Mouse (Mus musculus) intestine, embryonic 16.5 days (tissue): ENCODE measurements around the gene Coro2b. TPM values are rescaled to one million over a fixed set of nuclear protein-coding genes. Genes with fewer than 3 reads are reported as not detected.

Experiments used
- ATAC-seq: fragments of 200-750 bp; cut with Nextera tagmentation; 2 replicates; pipeline ENCODE4 v1.8.0; 2017; ENCODE audit warnings: moderate TSS enrichment, moderate library complexity
- H3K27ac ChIP-seq: fragments of 300-500 bp; sonication (generic); 2 replicates; pipeline ENCODE4 v1.5.1; 2014; ENCODE audit warnings: mild to moderate bottlenecking, low read length
- H3K27me3 ChIP-seq: fragments of 300-500 bp; sonication (generic); replicated peaks from 2 replicates; pipeline ENCODE4 v1.6.1; 2014; ENCODE audit warnings: low read length, control low read depth, mixed read lengths; ENCODE audit not compliant: control insufficient read depth, insufficient read depth
- H3K36me3 ChIP-seq: fragments of 300-500 bp; sonication (generic); 2 replicates; pipeline ENCODE4 v1.6.1; 2014; ENCODE audit warnings: low read length, control low read depth; ENCODE audit not compliant: control insufficient read depth, insufficient read depth
- H3K4me1 ChIP-seq: fragments of 300-500 bp; sonication (generic); 2 replicates; pipeline ENCODE4 v1.6.1; 2014; ENCODE audit warnings: low read length, control low read depth, mixed read lengths; ENCODE audit not compliant: control insufficient read depth, insufficient read depth
- H3K4me2 ChIP-seq: fragments of 300-500 bp; sonication (generic); 2 replicates; pipeline ENCODE4 v1.6.1; 2014; ENCODE audit warnings: low read depth, low read length, control low read depth
- H3K4me3 ChIP-seq: fragments of 300-500 bp; sonication (generic); 2 replicates; pipeline ENCODE4 v1.5.1; 2014; ENCODE audit warnings: mild to moderate bottlenecking, low read length
- H3K9ac ChIP-seq: fragments of 300-500 bp; sonication (generic); 2 replicates; pipeline ENCODE4 v1.6.1; 2014; ENCODE audit warnings: low read depth, low read length
- H3K9me3 ChIP-seq: fragments of 300-500 bp; sonication (generic); 2 replicates; pipeline ENCODE4 v1.6.1; 2016; ENCODE audit warnings: low read length, control low read depth; ENCODE audit not compliant: control insufficient read depth
- WGBS: fragments of 180-500 bp; shearing (Covaris S2); extraction: QIAGEN DNeasy Blood & Tissue Kit; methylation state at CpG from one replicate; pipeline ENCODE4 v1.1.7; 2014; 5-methylcytosine and 5-hydroxymethylcytosine counted together
- polyA plus RNA-seq: library from polyadenylated mRNA; unstranded; fragments of >200 nt; fragmentation: Nextera tagmentation; extraction: Ambion mirVana; gene quantifications from 2 replicates; pipeline ENCODE4 v1.2.1, GENCODE M21; 2015

The Coro2b gene
- 7.0 and 8.2 TPM in 2 replicates for polyA plus RNA-seq

GRCm38 (mm10) chr9:62536655-62537631, at the start of gene Coro2b:
Gene Coro2b (minus strand): TSS chr9:62537044.
- ATAC-seq, result peak; percentile 62
- Histone ChIP-seq H3K9me3 (no peaks in the 10 kb centered on the region), H3K4me2 (peak within 1 kb of the TSS; percentile 97), H3K27ac (peak within 1 kb of the TSS; percentile 55; the same call in 1 of the 2 replicates), H3K36me3 (no peaks in the 10 kb centered on the region), H3K9ac (peak within 1 kb of the TSS; percentile 75), H3K4me3 (peak within 1 kb of the TSS; percentile 65), H3K4me1 (peaks cover 21% of the 10 kb centered on the region), H3K27me3 (peaks cover 10% of the 10 kb centered on the region)
- 2% methylated on average over 66 of the region's 74 CpGs for WGBS

GRCm38 (mm10) chr9:62577558-62577957, 40.7 kb upstream of the Coro2b start:
- Histone ChIP-seq H3K9ac (no peak overlapping the region), H3K9me3 (no peaks in the 10 kb centered on the region), H3K4me1 (no peaks in the 10 kb centered on the region), H3K27ac (no peak overlapping the region), H3K4me3 (no peak overlapping the region), H3K27me3 (no peaks in the 10 kb centered on the region), H3K4me2 (no peak overlapping the region), H3K36me3 (no peaks in the 10 kb centered on the region)
- ATAC-seq, result no peak
- WGBS, result 48% methylated on average over 1 of the region's 1 CpGs

- Histone ChIP-seq H3K4me1 (no peaks in the 10 kb centered on the region), H3K36me3 (no peaks in the 10 kb centered on the region), H3K27me3 (no peaks in the 10 kb centered on the region), H3K27ac (no peak overlapping the region), H3K4me3 (no peak overlapping the region), H3K4me2 (no peak overlapping the region), H3K9ac (no peak overlapping the region), H3K9me3 (no peaks in the 10 kb centered on the region; the same call in 1 of the 2 replicates)
- ATAC-seq, result no peak
- 87% methylated on average over 6 of the region's 6 CpGs for WGBS
Measured at GRCm38 (mm10) chr9:62569121-62569520, 32.3 kb upstream of the Coro2b start.

- no peak overlapping the region for H3K4me2 ChIP-seq
- H3K36me3 ChIP-seq, result no peaks in the 10 kb centered on the region
- WGBS, result 95% methylated on average over 1 of the region's 1 CpGs
- no peaks in the 10 kb centered on the region for H3K4me1 ChIP-seq
- H3K27me3 ChIP-seq, result no peaks in the 10 kb centered on the region
- no peaks in the 10 kb centered on the region; the same call in 1 of the 2 replicates for H3K9me3 ChIP-seq
- H3K4me3 ChIP-seq, result no peak overlapping the region
- no peak for ATAC-seq
- H3K27ac ChIP-seq, result no peak overlapping the region
- H3K9ac ChIP-seq, result no peak overlapping the region
Measured at GRCm38 (mm10) chr9:62567818-62568217, 31.0 kb upstream of the Coro2b start.

- Histone ChIP-seq H3K9me3 (no peaks in the 10 kb centered on the region), H3K27me3 (no peaks in the 10 kb centered on the region), H3K9ac (no peak overlapping the region), H3K4me1 (no peaks in the 10 kb centered on the region), H3K27ac (no peak overlapping the region), H3K36me3 (no peaks in the 10 kb centered on the region), H3K4me2 (no peak overlapping the region), H3K4me3 (no peak overlapping the region)
- no peak for ATAC-seq
- WGBS, result 91% methylated on average over 6 of the region's 6 CpGs
Measured at GRCm38 (mm10) chr9:62562236-62562635, 25.4 kb upstream of the Coro2b start.

- no peak overlapping the region for H3K27ac ChIP-seq
- no peaks in the 10 kb centered on the region for H3K36me3 ChIP-seq
- no peak overlapping the region for H3K4me3 ChIP-seq
- no peaks in the 10 kb centered on the region for H3K4me1 ChIP-seq
- no peaks in the 10 kb centered on the region for H3K27me3 ChIP-seq
- WGBS, result 91% methylated on average over 4 of the region's 4 CpGs
- no peak overlapping the region for H3K9ac ChIP-seq
- H3K4me2 ChIP-seq, result no peak overlapping the region
- H3K9me3 ChIP-seq, result no peaks in the 10 kb centered on the region
- no peak for ATAC-seq
Measured at GRCm38 (mm10) chr9:62560432-62560831, 23.6 kb upstream of the Coro2b start.

GRCm38 (mm10) chr9:62560006-62560405, 23.2 kb upstream of the Coro2b start:
- no peak overlapping the region for H3K4me3 ChIP-seq
- H3K36me3 ChIP-seq, result no peaks in the 10 kb centered on the region
- no peaks in the 10 kb centered on the region for H3K4me1 ChIP-seq
- no peaks in the 10 kb centered on the region for H3K27me3 ChIP-seq
- no peak overlapping the region for H3K9ac ChIP-seq
- no peaks in the 10 kb centered on the region for H3K9me3 ChIP-seq
- peak; percentile 56; the same call in 1 of the 2 replicates for ATAC-seq
- H3K27ac ChIP-seq, result no peak overlapping the region
- 37% methylated on average over 5 of the region's 5 CpGs for WGBS
- no peak overlapping the region for H3K4me2 ChIP-seq

GRCm38 (mm10) chr9:62559446-62559845, 22.6 kb upstream of the Coro2b start:
- H3K4me2 ChIP-seq, result no peak overlapping the region
- no peak for ATAC-seq
- H3K36me3 ChIP-seq, result no peaks in the 10 kb centered on the region
- no peaks in the 10 kb centered on the region for H3K4me1 ChIP-seq
- no peaks in the 10 kb centered on the region for H3K27me3 ChIP-seq
- no peak overlapping the region for H3K4me3 ChIP-seq
- no peaks in the 10 kb centered on the region for H3K9me3 ChIP-seq
- H3K27ac ChIP-seq, result no peak overlapping the region
- WGBS, result 76% methylated on average over 3 of the region's 3 CpGs
- H3K9ac ChIP-seq, result no peak overlapping the region

- Histone ChIP-seq H3K9me3 (no peaks in the 10 kb centered on the region), H3K4me2 (no peak overlapping the region), H3K36me3 (no peaks in the 10 kb centered on the region), H3K4me1 (no peaks in the 10 kb centered on the region), H3K27me3 (no peaks in the 10 kb centered on the region), H3K9ac (no peak overlapping the region), H3K27ac (no peak overlapping the region), H3K4me3 (no peak overlapping the region)
- WGBS, result 85% methylated on average over 8 of the region's 8 CpGs
- ATAC-seq, result no peak
Measured at GRCm38 (mm10) chr9:62558058-62558457, 21.2 kb upstream of the Coro2b start.
